Mouse (Mus musculus): ENCODE data around the gene Smtn. TPM values are rescaled to one million over a fixed set of nuclear protein-coding genes. Genes with fewer than 3 reads are reported as not detected.

Gene Smtn
- total RNA-seq, 2 experiments from 2014 or later, result 17.0 TPM

- DNase-seq (ENCODE audit: low spot score in 2 of 2), result no peak
Measured at GRCm38 (mm10) chr11:3510321-3510720, 30.1 kb downstream of the Smtn start.

DNA sequence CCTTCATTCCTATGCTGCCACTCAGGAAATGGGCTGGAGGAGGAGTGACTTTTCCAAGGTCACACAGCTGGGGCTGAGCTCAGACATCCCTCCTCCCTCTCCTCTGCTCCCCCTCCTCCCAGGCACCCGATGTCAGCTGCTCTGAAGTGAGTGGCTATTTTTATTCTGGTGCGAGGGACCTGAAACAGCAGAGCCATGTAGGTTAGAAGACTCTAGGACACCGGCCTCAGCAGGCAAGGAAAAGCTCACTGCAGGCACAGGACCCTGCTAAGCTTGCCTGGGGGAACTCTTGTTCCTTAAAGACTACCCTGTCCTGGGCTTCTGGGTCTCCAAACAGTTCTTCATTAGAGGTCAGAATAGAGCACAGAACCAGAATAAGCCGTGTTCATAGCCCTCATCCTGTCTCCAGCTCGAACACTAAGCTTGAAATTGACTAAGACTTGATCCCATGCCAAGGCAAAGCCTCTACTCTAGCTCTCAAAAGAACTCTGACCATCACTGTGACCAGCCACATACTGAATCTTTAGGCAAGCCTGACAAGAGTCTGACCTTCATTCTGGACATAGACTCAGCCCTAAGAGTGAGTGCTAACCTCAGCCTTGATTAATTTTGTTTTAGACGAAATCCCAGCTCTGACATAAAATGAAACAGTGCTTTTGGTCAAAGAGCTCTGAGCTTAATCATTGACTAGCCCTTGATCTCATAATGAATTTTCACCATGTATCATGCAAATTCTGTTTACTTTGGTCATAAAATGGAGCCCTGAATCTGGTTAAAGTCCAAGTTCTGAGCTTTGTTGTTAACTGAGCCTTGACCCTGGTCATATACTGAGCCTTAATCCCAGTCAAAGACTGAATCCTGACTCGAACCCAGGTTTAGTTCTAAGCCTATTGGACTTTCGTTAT lies 31.0 kb downstream of the Smtn start:
- DNase-seq (ENCODE audit: low spot score in 2 of 2), result no peak

DNA sequence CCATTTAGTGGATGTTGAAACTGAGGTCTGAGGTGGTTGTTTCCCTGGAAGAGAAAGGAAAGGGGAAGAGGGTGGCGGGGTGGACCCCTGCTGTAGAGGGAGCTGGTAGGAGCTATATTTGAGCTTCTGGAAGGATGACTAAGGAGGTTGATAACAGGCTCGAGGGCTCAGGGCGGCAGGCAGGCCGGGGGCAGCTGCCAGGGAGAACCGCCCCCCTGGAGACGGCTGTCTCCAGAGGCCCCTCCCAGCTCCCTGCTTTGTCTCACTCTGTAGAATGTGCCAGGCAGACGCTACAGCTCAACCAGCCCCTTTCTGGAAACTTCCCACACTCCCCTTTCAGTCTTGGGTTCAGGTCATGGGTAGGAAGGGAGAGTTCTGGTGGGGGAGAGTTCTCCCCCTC lies 32.2 kb downstream of the Smtn start:
- no peak for DNase-seq (ENCODE audit: low spot score in 2 of 2)

- DNase-seq (ENCODE audit: low spot score in 2 of 2), result no peak
Measured at GRCm38 (mm10) chr11:3503755-3504693, 36.4 kb downstream of the Smtn start.

GRCm38 (mm10) chr11:3502459-3503072 lies 37.8 kb downstream of the Smtn start:
- no peak for DNase-seq (ENCODE audit: low spot score in 2 of 2)

- DNase-seq (ENCODE audit: low spot score in 2 of 2), result no peak
Measured at GRCm38 (mm10) chr11:3502057-3502456, 38.4 kb downstream of the Smtn start.

- no peak for DNase-seq (ENCODE audit: low spot score in 2 of 2)
Measured at GRCm38 (mm10) chr11:3497296-3497695, 43.1 kb downstream of the Smtn start.

- DNase-seq (ENCODE audit: low spot score in 2 of 2), result no peak
Measured at GRCm38 (mm10) chr11:3496756-3497155, 43.7 kb downstream of the Smtn start.

DNA sequence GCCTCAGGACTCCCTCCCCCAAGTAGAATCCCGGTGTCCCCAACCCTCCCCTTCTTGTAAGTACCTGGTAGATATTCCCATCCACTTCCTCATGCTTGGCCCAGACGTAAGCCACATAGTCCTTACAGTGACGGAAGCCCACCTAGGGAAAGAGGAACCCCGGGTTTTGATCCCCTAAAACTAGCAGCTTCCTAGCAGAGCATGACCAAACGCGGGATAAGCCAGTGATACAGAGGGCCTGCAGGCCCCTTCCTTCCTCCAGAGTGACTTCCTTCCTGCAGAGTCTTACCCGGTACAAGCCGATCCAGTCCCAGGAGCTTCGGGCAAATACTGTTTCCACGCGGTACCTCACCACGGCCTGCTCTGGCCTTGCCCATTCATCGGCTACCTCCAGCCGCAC lies 44.9 kb downstream of the Smtn start:
- DNase-seq (ENCODE audit: low spot score in 2 of 2), result no peak

DNA sequence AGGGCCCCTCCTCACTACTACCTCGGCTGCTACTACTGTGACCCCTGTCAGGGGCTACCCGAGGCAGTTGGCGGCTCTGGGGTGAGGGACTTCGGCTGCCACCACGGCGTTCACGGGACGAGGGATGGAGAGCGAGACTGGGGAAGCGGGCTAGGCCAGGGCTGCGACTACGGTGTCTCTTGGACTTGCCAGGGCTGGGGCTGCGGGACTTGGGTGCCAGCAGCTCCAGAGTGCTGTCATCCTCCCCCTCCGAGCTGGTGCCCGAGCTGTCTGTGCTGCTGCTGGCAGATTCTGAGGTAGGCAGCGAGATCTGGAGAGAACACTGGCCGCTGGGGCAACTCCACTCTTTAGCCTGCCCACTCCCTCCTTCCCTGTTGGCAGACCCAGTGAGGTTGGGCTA lies 45.6 kb downstream of the Smtn start:
- peak in 1 of 2 experiments; percentile 53 for DNase-seq (ENCODE audit: low spot score in 2 of 2)

DNA sequence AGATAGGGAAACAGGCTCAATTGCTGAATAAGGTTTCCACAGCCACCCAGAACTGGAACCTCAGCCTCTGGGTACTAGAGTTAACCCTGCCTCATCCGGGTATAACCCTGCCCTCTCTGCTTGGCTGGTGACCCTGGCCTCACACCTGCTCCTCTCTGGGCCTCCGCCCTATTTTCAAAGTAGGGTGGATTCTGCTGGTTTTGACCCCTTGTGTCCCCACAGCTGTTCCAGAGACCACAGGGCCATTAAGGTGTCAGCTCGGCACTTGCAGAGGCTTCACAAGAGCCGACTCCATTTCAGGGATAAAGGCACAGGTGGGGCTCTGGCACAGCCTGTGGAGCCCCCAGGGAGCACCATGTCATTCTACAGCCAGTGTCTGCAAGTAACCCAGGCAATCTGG lies 47.7 kb downstream of the Smtn start:
- no peak for DNase-seq (ENCODE audit: low spot score in 2 of 2)

DNA sequence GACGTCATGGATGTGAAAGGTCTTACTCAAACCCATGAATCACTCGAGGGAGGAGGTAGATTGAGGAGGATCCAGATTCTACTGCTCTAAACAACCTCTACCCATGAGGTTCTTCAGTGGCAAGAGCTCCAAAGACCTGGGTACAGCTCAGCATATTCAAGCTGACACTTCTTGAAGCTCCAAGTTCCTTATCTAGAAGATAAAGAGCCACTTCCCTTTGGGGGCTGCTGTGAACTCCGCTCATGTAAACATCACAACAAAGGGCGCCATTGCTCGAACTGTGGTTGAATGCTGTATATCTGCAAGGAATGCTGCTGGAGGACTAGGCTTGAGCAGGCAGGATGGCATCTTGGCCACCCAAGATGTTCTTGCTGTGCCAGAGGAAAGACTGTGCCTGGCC lies 51.4 kb downstream of the Smtn start:
- no peak for DNase-seq (ENCODE audit: low spot score in 2 of 2)

- no peak for DNase-seq (ENCODE audit: low spot score in 2 of 2)
Measured at GRCm38 (mm10) chr11:3487952-3488570, 52.4 kb downstream of the Smtn start, which contains the start of gene Pla2g3. Gene Pla2g3 (plus strand): TSS chr11:3488284.

DNA sequence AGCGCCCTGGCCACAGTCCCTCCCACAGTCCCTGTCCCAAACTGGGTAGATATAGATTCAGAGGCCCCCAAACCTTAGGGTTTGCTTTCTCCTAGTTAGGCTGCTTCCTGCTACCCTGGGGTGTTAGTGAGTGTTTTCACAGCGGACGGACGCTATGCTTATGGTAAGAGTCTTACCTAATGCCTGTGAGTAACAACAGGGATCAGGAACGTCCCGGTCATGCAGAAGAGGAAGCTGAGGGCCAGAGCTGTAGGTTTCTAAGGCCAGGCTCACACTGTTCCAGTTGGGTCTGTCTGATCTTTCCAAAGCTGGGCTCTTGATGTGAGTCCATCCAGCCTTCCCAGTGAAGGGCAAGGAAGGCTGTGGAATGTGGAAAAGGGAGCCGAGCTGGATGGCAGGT lies 54.1 kb downstream of the Smtn start:
- DNase-seq (ENCODE audit: low spot score in 2 of 2), result no peak

DNA sequence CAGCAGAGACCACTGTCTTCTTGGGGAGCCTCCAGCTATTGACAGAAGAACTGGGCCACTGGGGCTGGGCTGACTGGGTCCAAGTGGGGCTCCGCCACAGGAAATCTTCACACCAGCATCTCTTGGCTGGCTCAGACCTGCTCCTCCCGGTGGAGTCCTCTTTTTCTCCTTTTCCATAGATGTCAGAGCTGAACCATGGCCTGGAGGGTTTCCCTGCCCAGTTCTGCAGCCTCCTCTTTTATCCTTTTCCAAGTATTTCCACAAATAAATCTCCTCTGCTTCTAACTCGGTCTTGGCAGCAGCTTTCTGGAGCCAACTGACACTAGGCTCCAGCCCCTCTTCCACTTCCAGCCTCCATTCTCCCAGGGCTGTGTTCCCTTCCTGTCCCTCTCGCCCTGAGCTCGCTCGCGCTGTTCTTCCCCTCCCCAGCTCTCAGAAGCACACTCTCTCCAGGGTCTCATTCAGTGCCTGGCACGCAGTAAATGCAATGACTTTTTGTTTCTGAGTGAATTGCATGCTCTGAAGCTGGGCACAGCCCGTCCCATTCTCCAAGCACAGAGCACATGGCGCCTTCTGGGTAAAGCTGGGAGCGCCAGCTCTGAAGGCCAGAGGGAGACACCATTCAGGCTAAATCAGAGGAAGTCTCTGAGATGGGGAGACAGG lies 56.3 kb downstream of the Smtn start:
- DNase-seq (ENCODE audit: low spot score in 2 of 2), result peak; percentile 58 to 63

GRCm38 (mm10) chr11:3475489-3475888 lies 64.9 kb downstream of the Smtn start:
- DNase-seq (ENCODE audit: low spot score in 2 of 2), result no peak

- peak in 1 of 2 experiments; percentile 37 for DNase-seq (ENCODE audit: low spot score in 2 of 2)
Measured at GRCm38 (mm10) chr11:3474480-3475115, 65.8 kb downstream of the Smtn start.

DNA sequence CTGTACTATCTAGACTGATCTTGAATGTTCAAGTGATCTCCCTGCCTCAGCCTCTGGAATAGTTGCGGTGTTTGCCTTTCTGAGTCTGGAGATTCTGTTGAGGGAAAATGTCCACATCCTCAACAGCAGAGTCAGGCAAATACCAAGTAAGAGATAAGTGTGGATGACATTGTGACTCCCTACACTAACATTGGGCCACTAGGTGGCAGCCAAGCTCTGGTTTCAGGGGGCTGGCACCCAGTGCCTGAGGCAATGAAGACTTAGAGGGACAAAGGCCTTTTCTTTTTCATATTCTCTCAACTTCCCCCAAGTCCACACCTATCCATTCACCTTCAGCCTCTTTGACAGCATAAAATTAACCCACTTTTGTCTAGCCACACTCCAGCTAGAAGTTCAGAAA lies 67.9 kb downstream of the Smtn start:
- peak; percentile 92 to 93 for DNase-seq (ENCODE audit: low spot score in 2 of 2)

DNA sequence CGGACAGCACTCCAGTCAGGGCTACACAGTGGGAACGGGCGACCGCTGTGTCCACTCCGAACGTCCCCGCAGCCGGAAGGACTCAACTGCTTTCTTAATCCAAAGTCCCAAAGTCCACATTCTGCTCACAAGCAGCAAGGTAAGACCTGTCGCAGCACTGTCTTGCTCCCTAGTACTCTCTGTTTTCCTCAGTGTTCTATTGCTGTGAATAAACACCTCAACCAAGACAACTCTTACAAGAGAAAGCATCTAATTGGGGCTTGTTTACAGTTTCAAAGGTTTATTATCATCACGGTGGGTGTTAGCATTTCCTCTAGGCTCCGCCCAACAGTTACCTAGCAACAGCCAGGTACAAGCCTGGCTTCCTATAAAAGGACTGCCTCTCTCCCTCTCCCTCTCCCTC lies 69.0 kb downstream of the Smtn start:
- no peak for DNase-seq (ENCODE audit: low spot score in 2 of 2)
